8 mouse cellular contexts compared by ENCODE assay signal in the genomic region with DNA sequence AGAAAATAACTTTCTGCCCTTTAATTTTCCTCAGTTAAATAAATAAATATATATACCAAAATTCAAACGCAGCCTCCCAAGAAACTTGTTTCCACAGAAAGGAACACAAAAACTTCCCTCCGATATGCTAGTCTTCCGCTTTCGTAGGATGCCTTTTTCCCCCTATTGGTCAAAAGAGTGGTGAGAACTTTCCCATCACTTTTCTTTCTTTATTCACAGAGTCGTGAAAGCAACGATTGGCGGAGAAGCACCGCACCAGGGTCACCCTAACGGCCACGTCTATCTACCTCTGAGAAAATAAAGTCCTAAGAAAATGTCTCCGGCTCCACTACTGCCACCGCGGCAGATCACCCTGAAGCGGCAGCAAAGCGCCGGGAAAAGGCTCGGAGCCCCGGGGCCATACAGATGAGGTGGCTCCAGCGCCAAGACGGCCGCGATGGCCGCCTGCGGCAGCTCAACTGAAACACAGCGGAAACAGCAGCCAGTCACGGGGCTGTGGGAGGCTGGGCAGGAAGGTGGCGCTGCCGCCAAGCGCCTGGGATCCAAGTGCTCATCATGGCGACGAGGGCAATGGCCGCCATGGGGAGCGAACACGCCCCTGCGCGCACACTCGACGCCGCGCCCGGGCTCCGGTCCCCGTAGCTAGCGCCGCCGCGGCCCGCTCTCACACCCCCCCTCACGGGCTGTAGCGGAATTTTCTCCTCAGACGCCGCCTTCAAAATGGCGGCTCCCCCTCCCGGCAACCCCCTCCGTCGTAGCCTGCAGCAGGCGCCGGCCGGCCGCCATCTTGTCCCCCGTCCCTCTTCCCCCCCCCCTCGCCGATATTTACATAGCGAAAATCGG. TPM values are rescaled to one million over a fixed set of nuclear protein-coding genes. Genes with fewer than 3 reads are reported as not detected.
DNase-seq lines count a peak whose midpoint lies in the region; ATAC-seq and TF ChIP-seq lines count a peak whose summit lies in the region.

No protein-coding gene starts in this region.

- TF ChIP-seq EP300 in CH12.LX (IDR thresholded peaks at IDR 0.05; ENCODE audit: low read length) = no peak
- TF ChIP-seq EP300 in liver, embryonic 14.5 days (IDR thresholded peaks at IDR 0.05; ENCODE audit: low read depth) = no peak

- peak; percentile 63 for TF ChIP-seq POLR2A in CH12.LX (IDR thresholded peaks at IDR 0.05; ENCODE audit: low read depth, low read length)

- H3K4me2 ChIP-seq in CH12.LX (ENCODE audit: insufficient read depth, low read depth, poor library complexity, severe bottlenecking) = peak overlapping the region; percentile 44; the same call in 1 of the 2 replicates
- H3K4me2 ChIP-seq in heart, embryonic 15.5 days = peak overlapping the region; percentile 64
- H3K4me2 ChIP-seq in liver, embryonic 14.5 days (ENCODE audit: low read depth) = peak overlapping the region; percentile 75
- peak overlapping the region; percentile 67 for H3K4me2 ChIP-seq in stomach, embryonic 16.5 days (ENCODE audit: low read depth, low read length)

- peak overlapping the region; percentile 62 to 91 (median 75) for H3K4me3 ChIP-seq in CH12.LX (replicated peaks in 1 of 3; ENCODE audit: low read depth in 2 of 3, low read length in 2 of 3, poor library complexity in 1 of 3)
- peak overlapping the region; percentile 67 for H3K4me3 ChIP-seq in forebrain, embryonic 10.5 days
- H3K4me3 ChIP-seq in heart, embryonic 15.5 days = peak overlapping the region; percentile 65
- peak overlapping the region; percentile 73 to 86 for H3K4me3 ChIP-seq in liver, embryonic 14.5 days (ENCODE audit: insufficient read depth in 1 of 2, low read depth in 2 of 2, low read length in 2 of 2)
- H3K4me3 ChIP-seq in stomach, embryonic 16.5 days (replicated peaks; ENCODE audit: low read length) = peak overlapping the region; percentile 61

- peaks cover 4 to 24% of the 10 kb centered on the region in 2 experiments; a peak in 1 of 4 replicates for H3K4me1 ChIP-seq in CH12.LX (ENCODE audit: control insufficient read depth in 1 of 2, insufficient read depth in 2 of 2)
- H3K4me1 ChIP-seq in forebrain, embryonic 10.5 days = peaks cover 3% of the 10 kb centered on the region; the same call in 1 of the 2 replicates
- H3K4me1 ChIP-seq in heart, embryonic 15.5 days (replicated peaks) = peaks cover 4% of the 10 kb centered on the region; the same call in 1 of the 2 replicates
- H3K4me1 ChIP-seq in liver, embryonic 14.5 days (replicated peaks; ENCODE audit: control insufficient read depth in 2 of 2, insufficient read depth in 2 of 2, low read length in 1 of 2) = peaks cover 0 to 7% of the 10 kb centered on the region in 2 experiments; a peak in 3 of 4 replicates
- H3K4me1 ChIP-seq in stomach, embryonic 16.5 days (ENCODE audit: control insufficient read depth, insufficient read depth, low read length) = no peaks in the 10 kb centered on the region

- no peaks in the 10 kb centered on the region for H3K36me3 ChIP-seq in CH12.LX (replicated peaks in 1 of 2; ENCODE audit: control insufficient read depth in 1 of 2, insufficient read depth in 1 of 2, low read length in 1 of 2)
- H3K36me3 ChIP-seq in forebrain, embryonic 10.5 days (replicated peaks) = no peaks in the 10 kb centered on the region
- no peaks in the 10 kb centered on the region for H3K36me3 ChIP-seq in heart, embryonic 15.5 days
- H3K36me3 ChIP-seq in liver, embryonic 14.5 days (replicated peaks; ENCODE audit: control insufficient read depth, insufficient read depth, low read depth) = no peaks in the 10 kb centered on the region
- no peaks in the 10 kb centered on the region for H3K36me3 ChIP-seq in stomach, embryonic 16.5 days (ENCODE audit: control insufficient read depth, insufficient read depth, low read length)

- no peaks in the 10 kb centered on the region for H3K27me3 ChIP-seq in CH12.LX (replicated peaks)
- peaks cover 98% of the 10 kb centered on the region for H3K27me3 ChIP-seq in forebrain, embryonic 10.5 days (ENCODE audit: poor library complexity, severe bottlenecking)
- H3K27me3 ChIP-seq in heart, embryonic 15.5 days = peaks cover 38% of the 10 kb centered on the region
- H3K27me3 ChIP-seq in liver, embryonic 14.5 days (ENCODE audit: control insufficient read depth, insufficient read depth, low read length) = peaks cover 2% of the 10 kb centered on the region; the same call in 1 of the 2 replicates
- peaks cover 9% of the 10 kb centered on the region; the same call in 1 of the 2 replicates for H3K27me3 ChIP-seq in stomach, embryonic 16.5 days (ENCODE audit: control insufficient read depth, insufficient read depth, low read length)

- dilution Hi-C loops in CH12.LX (cut with MboI; ENCODE audit: extremely low pct_ligation_motif_present, extremely low pct_unique_long_range_greater_than_20kb, low sequenced_read_pairs) = no loop called here

- in situ Hi-C loops in CH12.LX (cut with MboI; ENCODE audit: low pct_ligation_motif_present, low pct_unique_long_range_greater_than_20kb, low sequenced_read_pairs) = no loop called here

- TF ChIP-seq CTCF in CH12.LX (conservative IDR thresholded peaks at IDR 0.05 in 1 of 2, IDR thresholded peaks at IDR 0.05 in 1 of 2; ENCODE audit: low read depth in 2 of 2, low read length in 2 of 2) = peak in 1 of 2 experiments; percentile 48; a peak in 2 of 4 replicates
- TF ChIP-seq CTCF in liver, embryonic 14.5 days (IDR thresholded peaks at IDR 0.05; ENCODE audit: low read depth) = peak; percentile 65

- 24% methylated on average over 60 of the region's 65 CpGs for WGBS in forebrain, embryonic 10.5 days
- WGBS in heart, embryonic 15.5 days = 12% methylated on average over 63 of the region's 65 CpGs
- WGBS in liver, embryonic 14.5 days (ENCODE audit: insufficient replicate concordance) = 17% methylated on average over 58 of the region's 65 CpGs
- WGBS in stomach, embryonic 16.5 days = 19% methylated on average over 51 of the region's 65 CpGs

- peak; percentile 12 for TF ChIP-seq RAD21 in CH12.LX (IDR thresholded peaks at IDR 0.05; ENCODE audit: low read depth, low read length)

- no peaks in the 10 kb centered on the region for H3K9me3 ChIP-seq in CH12.LX (replicated peaks; ENCODE audit: low read length)
- H3K9me3 ChIP-seq in forebrain, embryonic 10.5 days = peaks cover 6% of the 10 kb centered on the region; the same call in 1 of the 2 replicates
- no peaks in the 10 kb centered on the region for H3K9me3 ChIP-seq in heart, embryonic 15.5 days (replicated peaks)
- H3K9me3 ChIP-seq in liver, embryonic 14.5 days (ENCODE audit: control insufficient read depth, low read length) = no peaks in the 10 kb centered on the region
- H3K9me3 ChIP-seq in stomach, embryonic 16.5 days (replicated peaks; ENCODE audit: control insufficient read depth, low read length) = no peaks in the 10 kb centered on the region; the same call in 1 of the 2 replicates

- H3K79me2 ChIP-seq in CH12.LX (replicated peaks; ENCODE audit: control insufficient read depth, extremely low read depth, insufficient read depth, poor library complexity, severe bottlenecking) = peaks cover 39% of the 10 kb centered on the region

- peak; percentile 78 for DNase-seq in CH12.LX (ENCODE audit: extremely low read depth)
- peak; percentile 62 for DNase-seq in c-Kit-positive CD71-negative TER-119-negative erythroid progenitor cells, embryonic 14.5 days (ENCODE audit: low read depth)
- DNase-seq in forebrain, embryonic 10.5 days (ENCODE audit: extremely low spot score, low spot score) = peak; percentile 80
- DNase-seq in kidney, postnatal 25 days = peak; percentile 82 to 94
- peak; percentile 73 to 74 (median 74) for DNase-seq in liver, embryonic 14.5 days (ENCODE audit: low read depth in 3 of 3, low spot score in 3 of 3)
- DNase-seq in neural tube, embryonic 10.5 days (ENCODE audit: extremely low spot score, low spot score) = peak; percentile 81

- H3K27ac ChIP-seq in CH12.LX (ENCODE audit: insufficient read depth, low read depth) = peak overlapping the region; percentile 95
- peak overlapping the region; percentile 99 for H3K27ac ChIP-seq in forebrain, embryonic 10.5 days
- H3K27ac ChIP-seq in heart, embryonic 15.5 days = peak overlapping the region; percentile 97
- H3K27ac ChIP-seq in liver, embryonic 14.5 days = peak overlapping the region; percentile 88
- peak overlapping the region; percentile 98 for H3K27ac ChIP-seq in stomach, embryonic 16.5 days (ENCODE audit: low read length)

- peak overlapping the region; percentile 100 for H3K9ac ChIP-seq in CH12.LX (ENCODE audit: insufficient read depth, low read depth)
- peak overlapping the region; percentile 81 for H3K9ac ChIP-seq in heart, embryonic 15.5 days
- H3K9ac ChIP-seq in liver, embryonic 14.5 days (replicated peaks) = peak overlapping the region; percentile 86
- H3K9ac ChIP-seq in stomach, embryonic 16.5 days (ENCODE audit: low read length) = peak overlapping the region; percentile 93

- peak; percentile 86 for ATAC-seq in heart, embryonic 15.5 days (replicated peaks; ENCODE audit: insufficient number of reproducible peaks, insufficient read depth, low FRiP score, low read depth)
- peak; percentile 86 for ATAC-seq in liver, embryonic 14.5 days (ENCODE audit: insufficient read depth)
- peak; percentile 90 for ATAC-seq in stomach, embryonic 16.5 days (ENCODE audit: insufficient read depth, low FRiP score)

TF ChIP-seq in CH12.LX, 34 proteins besides CTCF, POLR2A, EP300 and RAD21 (continues in another document):
- TF ChIP-seq USF1 (IDR thresholded peaks at IDR 0.05; ENCODE audit: low read depth, low read length) (peak; percentile 34; the same call in 1 of the 2 replicates), MAFK (IDR thresholded peaks at IDR 0.05; ENCODE audit: insufficient replicate concordance, low read length) (no peak), ZMIZ1 (IDR thresholded peaks at IDR 0.05; ENCODE audit: low read depth, low read length) (0 out of 2 replicates have a peak, but pooled peaks have one; percentile 21), MAZ (IDR thresholded peaks at IDR 0.05; ENCODE audit: low read depth, low read length) (peak; percentile 61; the same call in 1 of the 2 replicates), JUND (conservative IDR thresholded peaks at IDR 0.05; ENCODE audit: low read depth, low read length) (no peak), BHLHE40 (IDR thresholded peaks at IDR 0.05; ENCODE audit: low read depth, low read length) (peak; percentile 32; the same call in 1 of the 2 replicates), E2F4 (IDR thresholded peaks at IDR 0.05; ENCODE audit: insufficient replicate concordance, low read depth, low read length) (no peak), JUN (IDR thresholded peaks at IDR 0.05; ENCODE audit: insufficient read depth, low read depth, low read length) (no peak)

RNA-seq across cellular contexts. Expression of a gene that starts 1.4 kb away (rescaled TPM):
- total RNA-seq in CH12.LX (2012; rRNA removed) = 16.4 and 17.3 TPM in 2 replicates
- 17.7 and 21.4 TPM in 2 replicates for total RNA-seq in CH12.LX (2014; rRNA removed)
- polyA plus RNA-seq in CH12.LX (2012; ENCODE audit: insufficient read length, low read depth) = 13.5 and 14.3 TPM in 2 replicates
- 27.2 and 29.0 TPM in 2 replicates for polyA plus RNA-seq in forebrain, embryonic 10.5 days (2016; fragmentation: Nextera tagmentation; extraction: Ambion mirVana)
- 19.9 and 20.2 TPM in 2 replicates for polyA plus RNA-seq in heart, embryonic 15.5 days (2015; fragmentation: Nextera tagmentation; extraction: Ambion mirVana)
- polyA plus RNA-seq in liver, embryonic 14.5 days (2012; rRNA removed) = 2.6 and 4.1 TPM in 2 replicates
- 12.9 and 13.8 TPM in 2 replicates for polyA plus RNA-seq in liver, embryonic 14.5 days (2014; fragmentation: Nextera tagmentation; extraction: Ambion mirVana)
- polyA plus RNA-seq in stomach, embryonic 16.5 days (2015; fragmentation: Nextera tagmentation; extraction: Ambion mirVana) = 26.9 and 27.1 TPM in 2 replicates

Comparison
In these comparisons a context has a peak if more than half of its experiments do, and no peak if none do; other contexts are left out.
1. Peak in every context shown above with its lines: DNase-seq, ATAC-seq, H3K4me3 ChIP-seq and H3K27ac ChIP-seq.